Mouse (Mus musculus) spleen, postnatal 4 days (tissue): ENCODE measurements around the gene Prph2.
A peak's percentile ranks its signal among the peaks of the same experiment; 100 is the strongest.

ENCODE experiments used
- DNase-seq, 2 experiments: peaks; one replicate each; pipeline ENCODE4 v3.0.0; 2022; ENCODE audit warnings: low spot score in 2 of 2

Gene Prph2

GRCm38 (mm10) chr17:46910186-46910585 is at the start of gene Prph2:
Gene Prph2, plus strand, starts transcription at chr17:46910459.
- DNase-seq = no peak

DNA sequence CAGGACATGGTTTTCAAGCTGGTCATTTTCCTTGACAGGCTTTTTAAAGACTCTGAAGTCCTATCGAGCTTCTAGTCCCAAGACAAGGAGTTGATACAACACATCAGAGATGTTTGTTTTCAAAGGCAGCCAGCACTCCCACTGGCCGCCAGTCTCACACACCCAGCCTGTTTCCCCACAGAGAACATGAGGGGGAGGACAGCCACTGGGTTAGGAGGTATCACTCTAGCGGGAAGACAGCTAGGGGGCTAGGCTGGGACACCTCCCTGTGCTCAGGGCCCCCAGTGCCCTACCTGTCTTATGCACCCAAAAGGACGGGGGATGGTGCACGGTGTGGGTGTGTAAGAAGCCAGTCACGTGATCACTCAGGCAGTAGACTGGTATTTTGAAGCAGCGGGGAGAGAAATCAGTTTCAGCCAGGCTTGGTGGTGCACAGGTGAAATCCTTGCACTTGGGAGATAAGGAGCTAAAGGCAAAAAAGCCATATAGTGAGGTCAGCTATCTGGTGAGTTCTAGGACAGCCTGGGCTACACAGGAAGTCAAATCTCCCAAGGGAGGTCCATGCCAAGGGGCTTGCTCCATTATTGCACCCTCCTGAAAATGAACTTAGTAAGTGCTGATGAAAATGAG is 45.6 kb upstream of the Prph2 start:
- DNase-seq = no peak

GRCm38 (mm10) chr17:46866836-46867235 is 43.4 kb upstream of the Prph2 start:
- DNase-seq = no peak

DNA sequence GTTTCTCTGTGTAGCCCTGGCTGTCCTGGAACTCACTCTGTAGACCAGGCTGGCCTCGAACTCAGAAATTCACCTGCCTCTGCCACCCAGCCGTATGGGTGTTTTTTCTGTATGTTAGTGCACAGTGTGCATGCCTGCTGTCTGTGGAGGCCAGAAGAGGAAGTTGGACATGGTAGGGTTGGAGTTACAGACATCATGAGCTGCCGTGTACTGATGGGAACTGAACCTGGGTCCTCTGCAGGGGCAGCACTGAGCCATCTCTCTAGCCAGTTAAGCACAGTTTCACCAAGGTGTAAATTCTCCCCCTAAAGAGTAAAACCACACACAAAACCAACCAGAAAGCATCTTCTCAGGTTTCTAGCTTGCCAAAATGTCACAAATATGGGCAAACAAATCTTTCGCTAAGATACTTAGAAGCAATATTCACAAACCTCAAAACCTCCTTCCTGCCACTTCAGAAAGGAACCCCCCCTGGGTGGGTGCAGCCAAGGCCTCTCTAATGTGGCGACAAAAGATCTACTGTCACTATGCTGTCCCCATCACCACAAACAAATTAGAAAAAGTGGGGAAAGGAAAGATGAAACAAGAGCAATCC is 40.0 kb upstream of the Prph2 start:
- DNase-seq = no peak

DNA sequence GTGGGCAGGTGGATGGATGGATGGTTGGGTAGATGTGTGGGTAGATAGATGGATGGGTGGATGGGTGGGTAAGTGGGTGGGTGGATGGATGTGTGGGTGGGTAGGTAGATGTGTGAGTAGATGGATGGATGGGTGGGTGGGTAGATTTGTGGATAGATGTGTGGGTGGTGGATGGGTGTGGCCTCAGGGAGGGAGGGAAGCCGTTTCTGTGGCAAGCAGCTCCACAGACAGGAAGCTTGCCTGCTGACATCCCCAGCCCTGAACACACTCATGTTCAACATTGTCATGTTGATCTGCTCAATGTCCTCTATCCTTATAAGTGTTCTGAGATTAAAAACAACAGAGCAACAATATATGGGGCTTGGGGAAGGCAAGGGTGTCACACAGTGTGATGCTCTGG is 39.3 kb upstream of the Prph2 start:
- DNase-seq = no peak

DNA sequence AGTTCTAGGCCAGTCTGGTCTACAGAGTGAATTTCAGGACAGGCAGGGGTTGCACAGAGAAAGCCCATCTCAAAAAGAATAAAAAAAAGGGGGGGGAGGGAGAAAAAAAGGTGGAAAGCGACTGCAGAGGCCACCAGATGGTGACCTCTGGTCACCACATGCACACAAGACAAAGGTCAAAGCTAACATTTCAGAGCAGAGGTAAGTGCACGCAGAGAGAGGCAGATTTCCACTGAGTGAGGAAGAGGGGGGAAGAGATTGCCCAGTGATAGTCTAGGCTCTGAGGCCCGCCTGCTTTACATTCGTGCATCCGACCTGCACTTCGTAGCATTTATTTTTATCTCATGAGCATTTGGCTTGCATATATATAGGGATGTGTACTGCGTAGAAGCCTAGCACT is 37.5 kb upstream of the Prph2 start:
- no peak for DNase-seq

DNA sequence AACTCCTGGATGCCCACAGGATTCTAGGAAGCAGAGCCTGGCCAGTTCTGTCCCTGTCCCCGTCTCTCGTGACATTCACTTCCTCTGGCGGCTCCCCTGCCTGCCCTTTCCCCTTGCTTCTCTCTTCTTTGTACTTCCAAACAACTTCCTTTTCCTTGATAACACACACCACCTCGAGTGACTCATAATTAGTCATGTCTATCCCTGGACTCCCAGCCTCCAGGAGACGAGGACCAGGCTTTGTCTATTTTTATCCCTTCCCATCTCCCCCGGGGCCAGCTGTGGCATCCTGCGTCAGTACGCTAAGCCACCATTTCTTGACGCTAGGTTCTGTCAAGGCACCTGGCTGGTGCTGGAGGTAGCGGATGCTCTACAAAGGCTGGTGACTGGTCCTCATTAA is 36.1 kb upstream of the Prph2 start:
- DNase-seq = no peak

DNA sequence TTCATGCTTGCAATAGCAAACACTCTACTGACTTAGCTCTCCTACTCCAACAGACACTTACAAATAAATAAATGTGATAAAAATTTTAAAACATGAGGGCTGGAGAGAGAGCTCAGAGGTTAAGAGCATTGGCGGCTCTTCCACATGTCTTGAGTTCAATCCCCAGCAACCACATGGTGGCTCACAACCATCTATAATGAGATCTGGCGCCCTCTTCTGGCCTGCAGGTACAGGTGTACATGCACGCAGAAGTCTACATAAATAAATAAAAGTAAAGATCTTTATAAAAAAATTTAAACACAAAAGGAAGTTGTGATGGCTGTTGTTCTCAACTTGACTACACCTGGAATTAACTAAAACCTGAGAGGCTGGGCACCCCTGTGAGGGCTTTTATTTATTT is 34.6 kb upstream of the Prph2 start:
- no peak for DNase-seq

GRCm38 (mm10) chr17:46876371-46876950 is 33.8 kb upstream of the Prph2 start:
- DNase-seq = no peak

DNA sequence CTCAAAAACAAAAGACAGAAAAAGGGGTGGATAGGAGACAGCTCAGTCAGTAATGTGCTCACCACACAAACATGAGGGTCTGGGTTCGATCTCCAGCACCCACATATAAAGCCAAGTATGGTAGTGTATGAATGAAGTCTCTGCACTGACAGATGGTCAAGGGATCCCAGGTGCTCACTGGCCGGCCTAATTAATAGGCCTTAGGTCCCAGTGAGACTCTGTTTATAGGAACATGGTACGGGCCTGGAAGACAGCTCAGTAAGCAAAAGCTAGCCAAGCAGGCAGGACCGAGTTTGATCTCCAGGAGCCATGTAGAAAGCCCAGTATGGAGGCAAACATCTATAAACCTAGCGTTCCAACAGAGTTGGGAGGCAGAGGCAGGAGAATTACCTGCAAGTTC is 33.2 kb upstream of the Prph2 start:
- no peak for DNase-seq

DNA sequence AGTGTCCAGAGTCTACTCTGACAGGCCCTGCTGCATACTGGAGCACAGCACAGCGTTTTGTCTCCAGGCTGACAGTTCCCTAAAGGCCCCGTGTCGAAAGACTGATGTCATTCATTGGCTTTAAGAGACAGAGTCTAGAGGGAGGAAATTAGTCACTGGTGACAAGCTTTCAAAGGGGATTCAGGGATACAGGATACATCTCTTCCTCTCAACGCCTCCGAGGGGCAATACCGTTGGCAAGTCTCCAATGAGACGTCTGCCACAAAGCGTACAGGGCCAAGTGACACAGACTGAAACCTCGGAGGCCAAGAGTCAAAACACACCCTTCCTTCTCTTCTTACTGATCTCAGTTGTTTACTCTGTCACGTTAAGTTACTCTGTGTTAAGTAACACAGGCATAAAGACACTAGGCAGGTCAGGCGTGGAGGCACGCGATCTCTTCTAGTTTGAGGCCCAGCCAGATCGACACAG is 30.4 kb upstream of the Prph2 start:
- DNase-seq = no peak

GRCm38 (mm10) chr17:46880322-46880721 is 29.9 kb upstream of the Prph2 start:
- DNase-seq = no peak

- no peak for DNase-seq
These were observed 28.5 kb upstream of the Prph2 start for GRCm38 (mm10) chr17:46881728-46882127.

DNA sequence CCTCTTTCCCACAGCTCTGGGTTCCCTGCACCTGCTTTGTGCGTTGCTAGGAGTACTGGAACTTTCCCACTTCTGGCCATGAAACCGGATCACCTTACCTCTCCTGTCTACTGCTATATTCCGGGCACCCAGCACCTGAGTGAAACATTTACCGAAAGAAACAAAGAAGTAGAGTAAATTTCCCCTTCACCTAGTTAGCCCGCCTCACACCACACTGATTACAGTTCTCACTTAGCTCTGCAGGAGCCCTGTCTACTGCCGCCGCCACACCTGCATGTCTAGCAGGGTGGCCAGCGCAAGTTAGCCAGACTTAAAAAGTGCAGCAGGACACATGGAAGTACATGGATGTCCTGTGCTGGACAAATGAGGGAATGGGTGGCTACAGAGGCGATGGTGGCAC is 27.2 kb upstream of the Prph2 start:
- no peak for DNase-seq

- DNase-seq = no peak
These were observed 25.5 kb upstream of the Prph2 start for GRCm38 (mm10) chr17:46884766-46885165.

DNA sequence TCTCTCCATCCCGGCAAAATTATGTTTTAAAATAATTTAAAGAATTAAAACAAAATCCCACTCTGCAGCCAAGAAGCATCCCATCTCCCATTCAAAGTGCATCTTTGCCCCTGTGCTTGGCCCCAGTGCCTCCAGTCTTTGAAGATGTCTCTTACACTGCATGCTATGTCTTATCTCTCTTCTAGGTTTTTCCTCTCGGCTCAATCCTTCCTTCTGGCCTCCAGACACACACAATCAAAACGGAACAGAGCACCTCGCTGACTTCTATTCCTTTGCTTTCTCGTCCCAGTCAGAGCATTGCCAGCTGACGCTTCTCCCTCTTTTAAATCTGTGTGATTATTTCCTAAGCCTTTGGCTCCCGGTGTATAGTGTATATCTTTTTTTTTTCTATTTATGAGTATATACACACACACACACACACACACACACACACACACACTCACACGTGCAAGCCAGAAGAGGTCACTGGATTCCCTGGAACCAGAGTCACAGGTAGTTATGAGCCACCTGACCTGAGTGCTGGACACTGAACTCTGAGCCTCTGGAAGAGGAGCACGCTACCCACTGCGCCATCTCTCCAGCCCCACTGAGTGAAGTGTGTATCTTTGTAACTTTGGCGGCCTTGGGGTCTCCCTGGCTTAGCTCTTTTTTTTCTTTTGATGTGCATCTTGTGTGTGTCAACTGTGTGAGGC is 24.9 kb upstream of the Prph2 start:
- DNase-seq = no peak

DNA sequence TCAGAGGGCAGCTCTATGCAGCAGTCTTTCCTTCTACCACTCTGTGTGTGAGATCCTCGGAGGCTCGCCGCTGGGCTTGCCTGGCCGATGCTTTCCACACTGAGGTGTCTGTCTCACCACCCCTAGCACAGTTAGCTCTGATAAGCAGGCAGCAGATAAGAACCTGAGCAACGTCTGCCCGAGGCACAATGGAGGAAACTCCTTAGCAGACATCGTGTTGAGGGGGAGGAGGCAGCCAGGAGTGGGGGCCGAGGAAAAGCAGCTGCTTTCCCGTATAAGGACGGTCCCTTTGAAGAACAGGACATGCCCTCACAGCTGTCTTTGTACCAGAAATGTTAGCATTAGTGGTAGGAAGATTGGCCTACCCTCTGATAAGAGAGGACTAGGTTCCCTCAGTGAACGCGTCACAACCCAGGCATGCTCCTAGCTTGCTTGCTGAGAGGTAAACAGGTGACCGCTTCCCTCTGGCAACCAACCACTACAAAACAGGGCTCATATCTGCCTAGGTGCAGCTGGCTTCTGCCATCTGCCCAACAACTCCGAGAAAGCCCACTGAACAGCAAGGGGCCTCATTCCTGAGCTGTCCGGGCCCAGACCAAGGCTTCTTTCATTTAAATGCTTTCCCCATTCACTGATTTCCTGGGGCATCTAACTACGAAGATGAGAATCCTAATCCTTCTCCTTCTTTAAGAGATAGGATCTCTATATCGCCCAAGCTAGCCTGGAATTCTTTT is 24.2 kb upstream of the Prph2 start:
- peak in 1 of 2 experiments; percentile 26 for DNase-seq

- peak in 1 of 2 experiments; percentile 45 for DNase-seq
These were observed 21.6 kb upstream of the Prph2 start for GRCm38 (mm10) chr17:46888511-46889212.

DNA sequence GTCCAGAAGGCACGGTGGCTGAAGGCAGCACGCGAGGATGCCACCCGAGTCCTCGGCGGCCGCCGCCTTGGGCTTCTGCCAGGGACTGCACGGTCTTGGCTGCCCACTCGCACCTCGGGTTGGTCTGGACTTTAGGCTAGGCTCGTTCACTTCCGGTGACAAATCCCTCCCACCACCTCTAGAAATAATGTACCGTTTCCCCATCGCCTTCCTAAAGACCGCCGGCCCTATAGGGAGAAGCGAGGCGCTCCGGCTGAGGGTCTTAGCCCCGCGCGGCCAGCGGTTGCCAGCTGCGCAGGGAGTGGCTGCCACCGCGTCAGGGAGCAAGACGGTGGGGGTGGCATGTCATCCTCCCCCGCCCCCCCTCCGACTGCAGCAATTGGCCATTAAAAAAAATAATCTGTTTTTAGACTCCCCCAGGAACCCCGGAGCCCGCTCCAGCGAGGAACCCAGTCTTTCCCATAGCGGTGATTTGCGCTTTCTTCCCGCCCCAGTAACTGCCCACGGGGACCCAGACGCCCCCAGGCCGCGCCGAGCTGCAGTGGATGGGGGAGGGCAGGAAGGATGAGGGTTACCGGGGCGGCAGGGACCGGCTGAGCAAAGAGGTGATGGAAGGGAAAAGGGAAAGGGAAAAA is 20.7 kb upstream of the Prph2 start:
- DNase-seq = peak; percentile 70 to 83

GRCm38 (mm10) chr17:46890116-46890815 is 20.0 kb upstream of the Prph2 start, which contains the start of gene Tbcc:
Gene Tbcc, plus strand, starts transcription at chr17:46890684.
- peak; percentile 96 to 98 for DNase-seq
